Comparison of ENCODE assay signal across 8 mouse cellular contexts in the genomic region with DNA sequence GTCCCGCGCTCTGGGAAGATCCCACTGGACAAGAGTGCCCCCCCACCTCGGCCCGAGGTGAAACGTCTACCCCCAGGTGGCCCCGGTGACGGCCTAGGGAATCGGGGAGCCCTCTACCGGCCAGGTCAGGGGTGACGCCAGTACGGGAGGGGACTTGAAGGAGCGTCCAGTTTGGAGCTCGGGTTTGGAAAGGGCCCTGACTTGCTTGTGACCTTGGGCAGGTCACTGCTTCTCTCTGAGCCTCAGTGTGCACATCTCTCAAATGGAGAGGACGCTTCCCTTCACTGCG. TPM values are rescaled to one million over a fixed set of nuclear protein-coding genes. Genes with fewer than 3 reads are reported as not detected.
A peak's percentile ranks its signal among the peaks of the same experiment; 100 is the strongest.
DNase-seq lines count a peak whose midpoint lies in the region; ATAC-seq and TF ChIP-seq lines count a peak whose summit lies in the region.

No protein-coding gene starts in this region.

- peaks cover 3% of the 10 kb centered on the region; the same call in 1 of the 2 replicates for H3K27me3 ChIP-seq in hindbrain, postnatal 0 days (ENCODE audit: insufficient read depth, low read length)
- peaks cover 21% of the 10 kb centered on the region for H3K27me3 ChIP-seq in stomach, embryonic 16.5 days (ENCODE audit: control insufficient read depth, insufficient read depth, low read length)

- TF ChIP-seq POLR2A in lung, adult 2 months (IDR thresholded peaks at IDR 0.05; ENCODE audit: borderline replicate concordance, extremely low read depth, low read depth, low read length): no peak

- peak; percentile 38 for DNase-seq in CD4-positive, CD25-positive, alpha-beta regulatory T cell, adult 2 months (ENCODE audit: low read depth, low spot score)
- peak; percentile 26 to 27 for DNase-seq in B cell, adult 2 months
- peak; percentile 51 for DNase-seq in embryo, embryonic 11 days
- no peak for DNase-seq in hindbrain, postnatal 0 days (ENCODE audit: low spot score)
- peak; percentile 35 for DNase-seq in lung, adult 2 months
- DNase-seq in gastrocnemius, adult 8-10 months (ENCODE audit: low spot score in 2 of 2): no peak

- ATAC-seq in CD4-positive, CD25-positive, alpha-beta regulatory T cell, adult 4 months: no peak
- ATAC-seq in hindbrain, postnatal 0 days: no peak
- ATAC-seq in stomach, embryonic 16.5 days (ENCODE audit: insufficient read depth, low FRiP score): no peak

- 4% methylated on average over 15 of the region's 15 CpGs for WGBS in hindbrain, postnatal 0 days
- 4% methylated on average over 15 of the region's 15 CpGs for WGBS in lung, adult 2 months
- WGBS in stomach, embryonic 16.5 days: 8% methylated on average over 13 of the region's 15 CpGs

- peak overlapping the region; percentile 50 for H3K4me3 ChIP-seq in hindbrain, postnatal 0 days (ENCODE audit: low read length)
- peak overlapping the region; percentile 8 for H3K4me3 ChIP-seq in lung, adult 2 months (replicated peaks; ENCODE audit: extremely low read depth, low read depth, low read length)
- peak overlapping the region; percentile 58 for H3K4me3 ChIP-seq in stomach, embryonic 16.5 days (replicated peaks; ENCODE audit: low read length)

- H3K27ac ChIP-seq in hindbrain, postnatal 0 days: no peak overlapping the region
- no peak overlapping the region for H3K27ac ChIP-seq in stomach, embryonic 16.5 days (ENCODE audit: low read length)

- no peaks in the 10 kb centered on the region for H3K9me3 ChIP-seq in hindbrain, postnatal 0 days (ENCODE audit: low read length)
- no peaks in the 10 kb centered on the region for H3K9me3 ChIP-seq in stomach, embryonic 16.5 days (replicated peaks; ENCODE audit: control insufficient read depth, low read length)

- no peaks in the 10 kb centered on the region for H3K4me1 ChIP-seq in hindbrain, postnatal 0 days (ENCODE audit: insufficient read depth, low read length)
- no peaks in the 10 kb centered on the region; the same call in 1 of the 2 replicates for H3K4me1 ChIP-seq in lung, adult 2 months (ENCODE audit: control insufficient read depth, insufficient read depth, low read length)
- H3K4me1 ChIP-seq in stomach, embryonic 16.5 days (ENCODE audit: control insufficient read depth, insufficient read depth, low read length): peaks cover 11% of the 10 kb centered on the region; the same call in 1 of the 2 replicates

- peak overlapping the region; percentile 55 for H3K9ac ChIP-seq in hindbrain, postnatal 0 days (replicated peaks; ENCODE audit: low read length)
- H3K9ac ChIP-seq in stomach, embryonic 16.5 days (ENCODE audit: low read length): peak overlapping the region; percentile 71

- no peaks in the 10 kb centered on the region for H3K36me3 ChIP-seq in hindbrain, postnatal 0 days (ENCODE audit: insufficient read depth, low read length)
- no peaks in the 10 kb centered on the region for H3K36me3 ChIP-seq in stomach, embryonic 16.5 days (ENCODE audit: control insufficient read depth, insufficient read depth, low read length)

- peak overlapping the region; percentile 64 for H3K4me2 ChIP-seq in hindbrain, postnatal 0 days (ENCODE audit: low read depth, low read length)
- peak overlapping the region; percentile 98 for H3K4me2 ChIP-seq in stomach, embryonic 16.5 days (ENCODE audit: low read depth, low read length)

- peak; percentile 48 for TF ChIP-seq CTCF in hindbrain, postnatal 0 days (IDR thresholded peaks at IDR 0.05; ENCODE audit: low read depth)
- TF ChIP-seq CTCF in lung, adult 2 months (IDR thresholded peaks at IDR 0.05; ENCODE audit: insufficient read depth, low read length): 0 out of 2 replicates have a peak, but pooled peaks have one; percentile 7

RNA-seq across cellular contexts. Expression of a gene that starts 1.6 kb away (rescaled TPM):
- polyA plus RNA-seq in CD4-positive, CD25-positive, alpha-beta regulatory T cell, adult 4 months (2017; shearing (Covaris generic)): not detected
- 2.7 and 3.7 TPM in 2 replicates for total RNA-seq in hindbrain, postnatal 0 days (2014; rRNA removed)
- polyA plus RNA-seq in hindbrain, postnatal 0 days (2015; fragmentation: Nextera tagmentation; extraction: Ambion mirVana): 3.6 and 4.0 TPM in 2 replicates
- polyA plus RNA-seq in lung, adult 2 months (2012; rRNA removed): 0.10 TPM in 1 of 2 replicates, not detected in the other
- 0.27 and 0.34 TPM in 2 replicates for polyA plus RNA-seq in stomach, embryonic 16.5 days (2015; fragmentation: Nextera tagmentation; extraction: Ambion mirVana)
- total RNA-seq in gastrocnemius, adult 8-10 months (2022): not detected

RNA-seq across cellular contexts. Expression of a gene that starts 37.1 kb away (rescaled TPM):
- polyA plus RNA-seq in CD4-positive, CD25-positive, alpha-beta regulatory T cell, adult 4 months (2017; shearing (Covaris generic)): not detected
- total RNA-seq in hindbrain, postnatal 0 days (2014; rRNA removed): 0.29 and 1.0 TPM in 2 replicates
- 0.16 and 0.37 TPM in 2 replicates for polyA plus RNA-seq in hindbrain, postnatal 0 days (2015; fragmentation: Nextera tagmentation; extraction: Ambion mirVana)
- polyA plus RNA-seq in lung, adult 2 months (2012; rRNA removed): 0.72 and 1.1 TPM in 2 replicates
- polyA plus RNA-seq in stomach, embryonic 16.5 days (2015; fragmentation: Nextera tagmentation; extraction: Ambion mirVana): 0.19 and 0.21 TPM in 2 replicates
- under 1 TPM in 3 of 4 experiments, not detected in 1; 0.16 to 0.27 (median 0.27) TPM for total RNA-seq in gastrocnemius, adult 8-10 months (2022)

RNA-seq across cellular contexts. Expression of a gene that starts 44.6 kb away (rescaled TPM):
- 1 to 10 TPM; 5.8 to 7.2 TPM for polyA plus RNA-seq in CD4-positive, CD25-positive, alpha-beta regulatory T cell, adult 4 months (2017; shearing (Covaris generic))
- 15.6 and 18.3 TPM in 2 replicates for total RNA-seq in hindbrain, postnatal 0 days (2014; rRNA removed)
- 71.4 and 76.4 TPM in 2 replicates for polyA plus RNA-seq in hindbrain, postnatal 0 days (2015; fragmentation: Nextera tagmentation; extraction: Ambion mirVana)
- 12.5 and 15.7 TPM in 2 replicates for polyA plus RNA-seq in lung, adult 2 months (2012; rRNA removed)
- 88.7 and 90.1 TPM in 2 replicates for polyA plus RNA-seq in stomach, embryonic 16.5 days (2015; fragmentation: Nextera tagmentation; extraction: Ambion mirVana)
- total RNA-seq in gastrocnemius, adult 8-10 months (2022): 10 to 100 TPM in 3 of 4 experiments, 1 to 10 TPM in 1; 8.6 to 15.2 (median 13.5) TPM

Comparison
In these comparisons a context has a peak if more than half of its experiments do, and no peak if none do; other contexts are left out.
1. DNase-seq: peak in CD4-positive, CD25-positive, alpha-beta regulatory T cell, adult 2 months (single experiment), B cell, adult 2 months (2 of 2), embryo, embryonic 11 days (single experiment) and lung, adult 2 months (single experiment); none in hindbrain, postnatal 0 days (single experiment) and gastrocnemius, adult 8-10 months (0 of 2).
2. H3K4me3 ChIP-seq: peak in every context shown above with its lines; median percentile 58 in stomach, embryonic 16.5 days; 50 in hindbrain, postnatal 0 days; 8 in lung, adult 2 months.